Mouse (Mus musculus): ENCODE measurements at regions not wholly inside any gene's neighbourhood (a gene's known extent, or its start where the extent isn't known, plus 50 kb on each side); places are given as distances from the start of the nearest gene placed in this dataset.

- Histone ChIP-seq H3K36me3 (ENCODE audit: control insufficient read depth in 1 of 2, insufficient read depth in 2 of 2, low read length in 2 of 2) (no peaks in the 10 kb centered on the region), H3K9me3 (replicated peaks; ENCODE audit: insufficient read depth, low read length) (no peaks in the 10 kb centered on the region), H3K4me3 (ENCODE audit: control insufficient read depth in 1 of 2, insufficient read depth in 1 of 2, low read depth in 2 of 2, low read length in 2 of 2) (no peak overlapping the region), H3K79me2 (ENCODE audit: control insufficient read depth, insufficient read depth, low read length, poor library complexity) (no peaks in the 10 kb centered on the region), H3K4me1 (ENCODE audit: control insufficient read depth in 1 of 2, insufficient read depth in 2 of 2, low read length in 2 of 2) (no peaks in the 10 kb centered on the region), H3K27me3 (ENCODE audit: control insufficient read depth in 1 of 2, insufficient read depth in 2 of 2, low read length in 2 of 2) (no peaks in the 10 kb centered on the region), H3K27ac (ENCODE audit: control insufficient read depth, low read depth, low read length) (no peak overlapping the region), H3K9ac (ENCODE audit: control insufficient read depth, low read depth, low read length, poor library complexity, severe bottlenecking) (no peak overlapping the region)
- DNase-seq (ENCODE audit: low read depth, low spot score): no peak
- TF ChIP-seq CTCF (IDR thresholded peaks at IDR 0.05 in 2 of 3, conservative IDR thresholded peaks at IDR 0.05 in 1 of 3; ENCODE audit: control insufficient read depth in 1 of 3, insufficient read depth in 1 of 3, low read depth in 2 of 3, low read length in 3 of 3, poor library complexity in 1 of 3, severe bottlenecking in 1 of 3): no peak
These were observed 68.5 kb upstream of the Tbx3 start for GRCm38 (mm10) chr5:119602001-119602400.

- Histone ChIP-seq H3K27ac (ENCODE audit: control insufficient read depth, low read depth, low read length) (no peak overlapping the region), H3K36me3 (ENCODE audit: control insufficient read depth in 1 of 2, insufficient read depth in 2 of 2, low read length in 2 of 2) (no peaks in the 10 kb centered on the region), H3K9me3 (replicated peaks; ENCODE audit: insufficient read depth, low read length) (no peaks in the 10 kb centered on the region), H3K4me3 (ENCODE audit: control insufficient read depth in 1 of 2, insufficient read depth in 1 of 2, low read depth in 2 of 2, low read length in 2 of 2) (no peak overlapping the region), H3K79me2 (ENCODE audit: control insufficient read depth, insufficient read depth, low read length, poor library complexity) (no peaks in the 10 kb centered on the region), H3K4me1 (ENCODE audit: control insufficient read depth in 1 of 2, insufficient read depth in 2 of 2, low read length in 2 of 2) (no peaks in the 10 kb centered on the region), H3K9ac (ENCODE audit: control insufficient read depth, low read depth, low read length, poor library complexity, severe bottlenecking) (no peak overlapping the region), H3K27me3 (ENCODE audit: control insufficient read depth in 1 of 2, insufficient read depth in 2 of 2, low read length in 2 of 2) (no peaks in the 10 kb centered on the region)
- TF ChIP-seq MYC (IDR thresholded peaks at IDR 0.05; ENCODE audit: low read depth, low read length) (no peak), ZNF384 (IDR thresholded peaks at IDR 0.05; ENCODE audit: low read depth, low read length) (no peak), POLR2AphosphoS2 (IDR thresholded peaks at IDR 0.05; ENCODE audit: low read length) (no peak), TCF12 (IDR thresholded peaks at IDR 0.05; ENCODE audit: low read depth, low read length) (no peak), KAT2A (conservative IDR thresholded peaks at IDR 0.05; ENCODE audit: low read depth, low read length) (no peak)
- no peak for DNase-seq (ENCODE audit: low read depth, low spot score)
These were observed 65.0 kb upstream of the Tbx3 start for GRCm38 (mm10) chr5:119605444-119605843.

GRCm38 (mm10) chr5:119613413-119613812 is 57.1 kb upstream of the Tbx3 start:
- Histone ChIP-seq H3K4me1 (ENCODE audit: control insufficient read depth in 1 of 2, insufficient read depth in 2 of 2, low read length in 2 of 2) (no peaks in the 10 kb centered on the region), H3K36me3 (ENCODE audit: control insufficient read depth in 1 of 2, insufficient read depth in 2 of 2, low read length in 2 of 2) (no peaks in the 10 kb centered on the region), H3K27ac (ENCODE audit: control insufficient read depth, low read depth, low read length) (no peak overlapping the region), H3K9ac (ENCODE audit: control insufficient read depth, low read depth, low read length, poor library complexity, severe bottlenecking) (no peak overlapping the region), H3K9me3 (replicated peaks; ENCODE audit: insufficient read depth, low read length) (no peaks in the 10 kb centered on the region), H3K4me3 (ENCODE audit: control insufficient read depth in 1 of 2, insufficient read depth in 1 of 2, low read depth in 2 of 2, low read length in 2 of 2) (no peak overlapping the region), H3K79me2 (ENCODE audit: control insufficient read depth, insufficient read depth, low read length, poor library complexity) (no peaks in the 10 kb centered on the region), H3K27me3 (ENCODE audit: control insufficient read depth in 1 of 2, insufficient read depth in 2 of 2, low read length in 2 of 2) (no peaks in the 10 kb centered on the region)
- DNase-seq (ENCODE audit: low read depth, low spot score): no peak
- TF ChIP-seq POLR2A (IDR thresholded peaks at IDR 0.05; ENCODE audit: control insufficient read depth in 1 of 2, insufficient read depth in 1 of 2, low read depth in 1 of 2, low read length in 2 of 2, poor library complexity in 1 of 2) (no peak), POLR2AphosphoS5 (IDR thresholded peaks at IDR 0.05; ENCODE audit: borderline replicate concordance, low read depth, low read length) (no peak), KAT2A (conservative IDR thresholded peaks at IDR 0.05; ENCODE audit: low read depth, low read length) (no peak), MYB (IDR thresholded peaks at IDR 0.05; ENCODE audit: low read depth, low read length) (no peak), SMC3 (IDR thresholded peaks at IDR 0.05; ENCODE audit: low read depth, low read length) (no peak), ZC3H11A (IDR thresholded peaks at IDR 0.05; ENCODE audit: low read depth, low read length) (no peak), CHD2 (IDR thresholded peaks at IDR 0.05; ENCODE audit: low read length) (no peak), EP300 (IDR thresholded peaks at IDR 0.05; ENCODE audit: low read depth in 1 of 2, low read length in 2 of 2) (no peak), NELFE (IDR thresholded peaks at IDR 0.05; ENCODE audit: low read depth, low read length) (no peak), ZKSCAN1 (IDR thresholded peaks at IDR 0.05; ENCODE audit: low read depth, low read length) (no peak), ETS1 (IDR thresholded peaks at IDR 0.05; ENCODE audit: low read depth, low read length) (no peak), NRF1 (IDR thresholded peaks at IDR 0.05; ENCODE audit: insufficient read depth, low read depth, low read length, poor library complexity, severe bottlenecking) (no peak), ZMIZ1 (IDR thresholded peaks at IDR 0.05; ENCODE audit: low read depth, low read length) (no peak), GABPA (IDR thresholded peaks at IDR 0.05; ENCODE audit: low read depth, low read length) (no peak), MAZ (IDR thresholded peaks at IDR 0.05; ENCODE audit: low read depth, low read length) (no peak), SIN3A (IDR thresholded peaks at IDR 0.05; ENCODE audit: low read length) (no peak), TAL1 (IDR thresholded peaks at IDR 0.05; ENCODE audit: low read length) (no peak), RCOR1 (IDR thresholded peaks at IDR 0.05; ENCODE audit: low read depth, low read length) (no peak), MXI1 (IDR thresholded peaks at IDR 0.05; ENCODE audit: low read depth, low read length) (no peak)
